Mouse (Mus musculus): ENCODE data around the gene Pklr. TPM values are rescaled to one million over a fixed set of nuclear protein-coding genes. Genes with fewer than 3 reads are reported as not detected.

The Pklr gene
- total RNA-seq, 2 experiments from 2014 or later = not detected

GRCm38 (mm10) chr3:89193351-89193750 lies 57.4 kb downstream of the Pklr start:
- no peak for DNase-seq (ENCODE audit: low spot score)

GRCm38 (mm10) chr3:89193853-89194252 lies 57.9 kb downstream of the Pklr start:
- DNase-seq (ENCODE audit: low spot score) = no peak

Other genes starting within 250 kb of the Pklr start
- gene Msto1, start 222.1 kb upstream of the Pklr start, total RNA-seq (2021) = 1 to 10 TPM; 6.7 to 8.4 TPM
- gene Ash1l, start 185.5 kb upstream of the Pklr start, total RNA-seq (2021) = 10 to 100 TPM; 31.0 to 33.3 TPM
- gene Dap3, start 185.0 kb upstream of the Pklr start, total RNA-seq (2021) = 10 to 100 TPM; 64.8 to 74.2 TPM
- gene Rusc1, start 42.8 kb upstream of the Pklr start, total RNA-seq (2021) = 10 to 100 TPM; 15.4 to 20.2 TPM
- gene Gm43738, start 35.0 kb upstream of the Pklr start, total RNA-seq (2021) = not detected
- gene Fdps, start 34.2 kb upstream of the Pklr start, total RNA-seq (2021) = 10 to 100 TPM; 27.2 to 27.8 TPM
- gene Hcn3, start 24.1 kb downstream of the Pklr start, total RNA-seq (2021) = under 1 TPM; 0.14 to 0.26 TPM
- 10 to 100 TPM; 16.6 to 18.6 TPM for gene Clk2, start 28.7 kb downstream of the Pklr start, total RNA-seq (2021)
- gene Scamp3, start 41.3 kb downstream of the Pklr start, total RNA-seq (2021) = 10 to 100 TPM; 37.8 to 38.4 TPM
- 10 to 100 TPM; 16.5 to 22.2 TPM for gene Fam189b, start 47.0 kb downstream of the Pklr start, total RNA-seq (2021)
- gene Gba, start 66.8 kb downstream of the Pklr start, total RNA-seq (2021) = 10 to 100 TPM; 15.5 to 17.8 TPM
- 1 to 10 TPM; 3.6 to 9.2 TPM for gene Thbs3, start 79.0 kb downstream of the Pklr start, total RNA-seq (2021)
- 10 to 100 TPM; 45.4 to 46.7 TPM for gene Mtx1, start 90.9 kb downstream of the Pklr start, total RNA-seq (2021)
- under 1 TPM; 0.18 to 0.40 TPM for gene Muc1, start 92.9 kb downstream of the Pklr start, total RNA-seq (2021)
- gene Krtcap2, start 109.8 kb downstream of the Pklr start, total RNA-seq (2021) = 10 to 100 TPM; 70.2 to 74.5 TPM
- under 1 TPM; 0.14 to 0.31 TPM for gene Trim46, start 110.2 kb downstream of the Pklr start, total RNA-seq (2021)
- gene Dpm3, start 123.2 kb downstream of the Pklr start, total RNA-seq (2021) = 10 to 100 TPM; 22.6 to 24.3 TPM
- gene Slc50a1, start 134.4 kb downstream of the Pklr start, total RNA-seq (2021) = 1 to 10 TPM; 7.0 to 8.9 TPM
- 10 to 100 TPM in 1 of 2 experiments, 1 to 10 TPM in 1; 5.7 to 18.8 TPM for gene Efna1, start 145.0 kb downstream of the Pklr start, total RNA-seq (2021)
- gene Efna3, start 186.8 kb downstream of the Pklr start, total RNA-seq (2021) = not detected
- gene Efna4, start 201.9 kb downstream of the Pklr start, total RNA-seq (2021) = not detected
- 10 to 100 TPM; 16.9 to 26.1 TPM for gene Adam15, start 213.9 kb downstream of the Pklr start, total RNA-seq (2021)
- gene Dcst2, start 225.8 kb downstream of the Pklr start, total RNA-seq (2021) = not detected
- gene Dcst1, start 229.1 kb downstream of the Pklr start, total RNA-seq (2021) = not detected

Data from gastrocnemius, adult 18-20 months (tissue).